Mouse (Mus musculus) G1E (cell line): ENCODE measurements around the gene Adgre4. TPM values are rescaled to one million over a fixed set of nuclear protein-coding genes. Genes with fewer than 3 reads are reported as not detected.

Experiments used
- ATAC-seq: 2 replicates; pipeline ENCODE4 v1.8.0; 2016; ENCODE audit warnings: mild to moderate bottlenecking; ENCODE audit not compliant: insufficient number of reproducible peaks, poor library complexity, low FRiP score, severe bottlenecking; ENCODE audit errors: extremely low read depth
- DNase-seq: peaks from one replicate; pipeline ENCODE4 v3.0.0; 2012; ENCODE audit warnings: low spot score
- H3K27me3 ChIP-seq: 2 replicates; pipeline ENCODE4 v1.6.1; 2012; ENCODE audit warnings: mild to moderate bottlenecking, low read length, inconsistent platforms; ENCODE audit not compliant: insufficient read depth
- H3K36me3 ChIP-seq: replicated peaks from 2 replicates; pipeline ENCODE3; 2012; ENCODE audit warnings: mild to moderate bottlenecking, inconsistent platforms
- H3K4me1 ChIP-seq: 2 replicates; pipeline ENCODE4 v1.6.1; 2012; ENCODE audit warnings: low read depth, low read length, inconsistent platforms, mixed read lengths; ENCODE audit not compliant: insufficient read depth
- H3K4me3 ChIP-seq: 2 replicates; pipeline ENCODE4 v1.5.1; 2012; ENCODE audit warnings: low read depth, mild to moderate bottlenecking, inconsistent platforms, low read length, moderate library complexity, mixed read lengths
- H3K9me3 ChIP-seq: replicated peaks from 2 replicates; pipeline ENCODE4 v1.6.1; 2012; ENCODE audit warnings: inconsistent platforms
- CTCF ChIP-seq: IDR thresholded peaks from 2 replicates; pipeline ENCODE4 v1.5.1; 2012; ENCODE audit warnings: low read depth, low read length, inconsistent platforms, mixed read lengths
- GATA1 ChIP-seq: IDR thresholded peaks from 2 replicates; pipeline ENCODE4 v1.6.1; 2012; ENCODE audit warnings: borderline replicate concordance, low read length, inconsistent platforms, mixed read lengths
- GATA2 ChIP-seq: IDR thresholded peaks from 2 replicates; pipeline ENCODE4 v1.6.1; 2012; ENCODE audit warnings: low read depth, low read length, inconsistent platforms, borderline replicate concordance
- POLR2AphosphoS5 ChIP-seq: IDR thresholded peaks from 2 replicates; pipeline ENCODE4 v1.6.1; 2012; ENCODE audit warnings: low read depth, low read length, inconsistent platforms; ENCODE audit not compliant: insufficient replicate concordance
- TAL1 ChIP-seq: conservative IDR thresholded peaks from 2 replicates; pipeline ENCODE4 v1.6.1; 2012; ENCODE audit warnings: low read depth, low read length, inconsistent platforms, mixed read lengths
- polyA plus RNA-seq: library from polyadenylated mRNA; stranded (reverse); fragments of >175 nt; gene quantifications from 2 replicates; pipeline ENCODE4 v1.2.3, GENCODE M21; 2012
- total RNA-seq, 2 experiments: library from RNA; stranded (forward) in 1 of 2; stranded (reverse) in 1 of 2; fragments of 200-1000 nt in 1 of 2; fragments of >200 nt in 1 of 2; fragmentation: Nextera tagmentation in 1 of 2; gene quantifications; 2 replicates each; pipeline ENCODE4 v1.2.3; 2014 to 2017

Adgre4 gene
- total and polyA plus RNA-seq, 3 experiments = 0.02 to 1.1 (median 0.53) TPM

DNA sequence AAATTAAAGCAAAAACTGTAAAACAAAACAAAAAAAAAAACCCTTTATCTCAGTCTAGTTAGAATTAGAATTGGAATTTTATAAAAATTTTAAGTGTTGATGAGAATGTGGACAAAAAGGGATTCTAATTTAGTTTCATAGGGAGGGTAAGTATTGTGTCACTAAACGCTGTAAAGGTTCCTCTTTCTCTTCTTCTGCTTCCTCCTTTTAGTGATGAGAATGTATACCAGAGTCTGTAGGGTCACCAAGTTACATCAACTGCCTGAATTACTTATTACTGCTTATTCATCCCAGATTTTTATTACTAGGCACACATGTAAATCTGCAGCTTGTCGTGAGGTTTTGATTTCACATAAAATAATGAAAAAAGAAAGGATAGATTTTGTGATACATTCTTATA is 23.6 kb upstream of the Adgre4 start:
- H3K36me3 ChIP-seq = no peaks in the 10 kb centered on the region
- H3K9me3 ChIP-seq = no peaks in the 10 kb centered on the region
- TF ChIP-seq GATA2 (no peak), POLR2AphosphoS5 (no peak), TAL1 (no peak), CTCF (no peak), GATA1 (no peak)
- no peaks in the 10 kb centered on the region for H3K27me3 ChIP-seq
- H3K4me1 ChIP-seq = no peaks in the 10 kb centered on the region
- DNase-seq (no peak), ATAC-seq (no peak)
- no peak overlapping the region for H3K4me3 ChIP-seq

DNA sequence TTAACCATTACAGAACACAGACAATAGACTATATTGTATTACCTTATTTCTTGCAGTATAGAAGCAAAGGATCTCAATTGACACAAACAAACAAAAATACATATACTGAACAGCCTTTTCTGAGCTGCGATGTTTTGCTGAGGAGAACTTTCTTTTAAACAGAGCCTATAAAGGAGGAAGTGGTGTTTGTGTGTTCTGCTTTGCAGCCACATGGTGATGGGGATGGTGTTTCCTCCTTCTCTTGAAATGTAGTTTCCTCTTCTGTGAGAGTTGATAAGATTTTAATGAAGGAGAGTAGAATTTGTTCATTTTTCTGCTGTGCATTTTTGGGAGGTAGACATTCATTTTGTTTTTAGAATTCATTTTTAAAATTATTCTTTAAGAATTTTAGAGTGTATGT is 13.1 kb upstream of the Adgre4 start:
- Histone ChIP-seq H3K36me3 (no peaks in the 10 kb centered on the region), H3K9me3 (no peaks in the 10 kb centered on the region), H3K4me1 (no peaks in the 10 kb centered on the region), H3K4me3 (no peak overlapping the region), H3K27me3 (peaks cover 2% of the 10 kb centered on the region; the same call in 1 of the 2 replicates)
- TF ChIP-seq TAL1 = no peak
- no peak for TF ChIP-seq POLR2AphosphoS5
- no peak for TF ChIP-seq CTCF
- TF ChIP-seq GATA2 = no peak
- no peak for TF ChIP-seq GATA1
- ATAC-seq = no peak
- no peak for DNase-seq

DNA sequence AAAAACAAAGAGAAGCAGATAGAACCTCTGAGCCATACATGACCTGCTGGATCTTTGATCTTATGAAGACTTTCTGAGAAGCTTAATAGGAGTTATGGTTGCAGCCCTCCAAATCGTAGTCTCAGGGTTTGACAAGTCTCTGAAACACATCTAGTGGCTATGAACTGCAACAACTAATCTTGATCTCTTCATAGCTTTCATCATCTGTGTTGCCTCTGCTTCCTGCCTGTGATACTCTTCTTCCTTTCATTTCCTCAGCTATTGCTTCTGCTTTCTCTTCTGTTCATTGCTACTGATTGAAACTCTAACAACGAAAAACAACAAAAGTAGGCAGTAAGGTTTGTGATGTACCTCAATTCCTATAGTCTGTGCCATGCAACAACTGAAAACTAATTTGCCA is 1.4 kb downstream of the Adgre4 start:
- Histone ChIP-seq H3K9me3 (no peaks in the 10 kb centered on the region), H3K4me1 (no peaks in the 10 kb centered on the region), H3K4me3 (no peak overlapping the region), H3K27me3 (no peaks in the 10 kb centered on the region), H3K36me3 (no peaks in the 10 kb centered on the region)
- ATAC-seq (no peak), DNase-seq (no peak)
- TF ChIP-seq CTCF = no peak
- TF ChIP-seq POLR2AphosphoS5 = no peak
- no peak for TF ChIP-seq TAL1
- no peak for TF ChIP-seq GATA1
- no peak for TF ChIP-seq GATA2

DNA sequence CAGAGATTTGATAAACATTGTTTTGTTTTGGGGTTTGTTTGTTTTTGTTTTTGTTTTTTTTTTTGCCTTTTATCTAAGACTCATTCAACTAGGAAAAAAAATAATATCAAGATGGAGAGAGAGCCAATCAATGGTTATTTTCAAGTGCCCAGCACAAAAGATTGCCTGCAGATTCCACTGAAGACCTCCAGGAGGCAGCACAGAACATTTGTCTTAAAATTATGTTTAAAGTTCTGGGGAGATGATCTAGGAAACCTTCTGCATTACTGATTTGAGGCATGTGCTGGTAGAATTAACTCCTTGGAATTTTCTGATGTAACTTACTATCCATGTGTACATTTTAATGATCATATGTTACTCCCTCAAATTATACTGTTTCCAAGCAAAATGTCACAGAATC is 63.9 kb downstream of the Adgre4 start:
- Histone ChIP-seq H3K9me3 (no peaks in the 10 kb centered on the region), H3K36me3 (no peaks in the 10 kb centered on the region), H3K4me3 (no peak overlapping the region), H3K4me1 (no peaks in the 10 kb centered on the region), H3K27me3 (no peaks in the 10 kb centered on the region)
- ATAC-seq = no peak
- DNase-seq = no peak
- TF ChIP-seq GATA1 = no peak
- TF ChIP-seq POLR2AphosphoS5 = no peak
- TF ChIP-seq TAL1 = no peak
- TF ChIP-seq GATA2 = no peak
- no peak for TF ChIP-seq CTCF

DNA sequence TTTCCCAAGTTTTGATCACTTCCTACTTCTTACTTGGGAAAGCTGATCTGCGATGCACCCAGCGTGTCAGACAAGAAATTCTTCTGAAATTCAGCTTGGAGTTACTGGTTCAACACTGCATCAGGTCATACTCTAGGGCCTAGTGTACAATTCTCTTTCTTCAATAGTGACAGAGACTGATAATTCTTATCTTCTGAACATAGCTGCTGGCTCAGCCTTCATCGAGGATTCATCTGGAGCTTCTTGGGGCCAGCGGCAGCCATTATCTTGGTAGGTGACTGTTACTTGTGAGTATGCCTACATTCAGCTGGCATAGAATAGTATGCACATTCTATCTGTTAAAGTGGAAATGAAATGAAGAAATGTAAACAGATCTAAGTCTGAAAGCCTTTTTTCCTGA is 67.1 kb downstream of the Adgre4 start:
- Histone ChIP-seq H3K4me1 (no peaks in the 10 kb centered on the region), H3K4me3 (no peak overlapping the region), H3K36me3 (no peaks in the 10 kb centered on the region), H3K9me3 (no peaks in the 10 kb centered on the region), H3K27me3 (no peaks in the 10 kb centered on the region)
- no peak; the same call in 1 of the 2 replicates for ATAC-seq
- DNase-seq = no peak
- no peak for TF ChIP-seq POLR2AphosphoS5
- TF ChIP-seq TAL1 = no peak
- no peak for TF ChIP-seq GATA2
- no peak for TF ChIP-seq CTCF
- no peak for TF ChIP-seq GATA1

DNA sequence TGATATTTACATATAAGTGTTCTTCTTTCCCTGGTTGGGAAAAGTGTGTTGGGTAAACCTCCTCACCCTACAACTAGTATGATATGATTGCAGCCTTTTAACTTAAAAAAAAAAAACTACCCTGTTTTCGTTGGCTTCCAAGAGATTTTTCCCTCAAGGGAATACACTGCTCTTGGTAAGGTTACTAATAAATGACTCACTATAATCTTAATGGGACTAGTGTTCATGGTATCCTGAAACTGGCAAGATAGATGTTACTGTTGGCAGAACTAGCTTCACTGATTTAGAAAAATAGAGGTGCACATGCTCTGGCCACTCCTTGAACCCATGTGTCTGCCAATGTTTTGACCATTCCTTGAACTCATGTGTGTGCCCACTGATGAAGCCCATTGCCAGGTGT is 71.8 kb downstream of the Adgre4 start:
- no peak for ATAC-seq

More for the DNA sequence above, 71.8 kb downstream of the Adgre4 start:
- no peak overlapping the region for H3K4me3 ChIP-seq
- H3K27me3 ChIP-seq = no peaks in the 10 kb centered on the region
- DNase-seq = no peak
- H3K9me3 ChIP-seq = no peaks in the 10 kb centered on the region
- no peaks in the 10 kb centered on the region for H3K36me3 ChIP-seq
- H3K4me1 ChIP-seq = no peaks in the 10 kb centered on the region
- TF ChIP-seq CTCF (no peak), GATA1 (no peak), POLR2AphosphoS5 (no peak), TAL1 (no peak), GATA2 (no peak)
